Mouse (Mus musculus) liver, embryonic 16.5 days (tissue): Measurements from ENCODE around the gene Jam2. TPM values are rescaled to one million over a fixed set of nuclear protein-coding genes. Genes with fewer than 3 reads are reported as not detected.

Experiments used
- ATAC-seq: fragments of 200-750 bp; cut with Nextera tagmentation; 2 replicates; pipeline ENCODE4 v1.8.0; 2017; ENCODE audit warnings: low read depth, mild to moderate bottlenecking, moderate number of reproducible peaks, moderate library complexity
- H3K27ac ChIP-seq: fragments of 300-500 bp; sonication (generic); 2 replicates; pipeline ENCODE4 v1.5.1; 2014; ENCODE audit warnings: mild to moderate bottlenecking, low read length
- H3K27me3 ChIP-seq: fragments of 300-500 bp; sonication (generic); 2 replicates; pipeline ENCODE4 v1.6.1; 2014; ENCODE audit warnings: low read depth, low read length, mixed read lengths; ENCODE audit not compliant: control insufficient read depth, insufficient read depth
- H3K36me3 ChIP-seq: fragments of 300-500 bp; sonication (generic); 2 replicates; pipeline ENCODE4 v1.6.1; 2014; ENCODE audit warnings: mild to moderate bottlenecking; ENCODE audit not compliant: control insufficient read depth, insufficient read depth
- H3K4me1 ChIP-seq: fragments of 300-500 bp; sonication (generic); 2 replicates; pipeline ENCODE4 v1.6.1; 2014; ENCODE audit warnings: low read depth, low read length, mixed read lengths; ENCODE audit not compliant: control insufficient read depth
- H3K4me2 ChIP-seq: fragments of 300-500 bp; sonication (generic); 2 replicates; pipeline ENCODE4 v1.6.1; 2014; ENCODE audit warnings: low read depth, low read length, mixed read lengths
- H3K4me3 ChIP-seq: fragments of 300-500 bp; sonication (generic); 2 replicates; pipeline ENCODE4 v1.5.1; 2014; ENCODE audit warnings: low read depth, mild to moderate bottlenecking, low read length
- H3K9ac ChIP-seq: fragments of 300-500 bp; sonication (generic); 2 replicates; pipeline ENCODE4 v1.6.1; 2014; ENCODE audit warnings: low read depth, low read length
- H3K9me3 ChIP-seq: fragments of 300-500 bp; sonication (generic); replicated peaks from 2 replicates; pipeline ENCODE4 v1.6.1; 2016; ENCODE audit warnings: low read length; ENCODE audit not compliant: control insufficient read depth
- WGBS: fragments of 180-500 bp; shearing (Covaris S2); extraction: QIAGEN DNeasy Blood & Tissue Kit; methylation state at CpG from one replicate; pipeline ENCODE4 v1.1.7; 2014; ENCODE audit not compliant: insufficient replicate concordance; 5-methylcytosine and 5-hydroxymethylcytosine counted together
- polyA plus RNA-seq: library from polyadenylated mRNA; unstranded; fragments of >200 nt; fragmentation: Nextera tagmentation; extraction: Ambion mirVana; gene quantifications from 2 replicates; pipeline ENCODE4 v1.2.1, GENCODE M21; 2015

Gene Jam2
- 2.6 and 2.7 TPM in 2 replicates for polyA plus RNA-seq

GRCm38 (mm10) chr16:84774003-84774703 lies at the start of gene Jam2:
Gene Jam2, plus strand, starts transcription at chr16:84774123.
- H3K4me3 ChIP-seq, result peak within 1 kb of the TSS; percentile 59
- peak; percentile 63 for ATAC-seq
- H3K27ac ChIP-seq, result no peak within 1 kb of the TSS
- H3K9me3 ChIP-seq, result no peaks in the 10 kb centered on the region
- WGBS, result under 1% methylated on average over 43 of the region's 43 CpGs
- no peaks in the 10 kb centered on the region for H3K4me1 ChIP-seq
- H3K27me3 ChIP-seq, result peaks cover 27% of the 10 kb centered on the region
- peak within 1 kb of the TSS; percentile 72 for H3K4me2 ChIP-seq
- peak within 1 kb of the TSS; percentile 33 for H3K9ac ChIP-seq
- no peaks in the 10 kb centered on the region for H3K36me3 ChIP-seq

- WGBS, result 0% methylated on average over 15 of the region's 15 CpGs
- ATAC-seq, result peak; percentile 25
These were observed 39.1 kb upstream of the Jam2 start for GRCm38 (mm10) chr16:84734806-84735165.

GRCm38 (mm10) chr16:84735166-84736105 lies 38.5 kb upstream of the Jam2 start, which contains the start of gene Mrpl39:
Gene Mrpl39, minus strand, starts transcription at chr16:84735742.
- H3K4me3 ChIP-seq, result peak within 1 kb of the TSS; percentile 81
- WGBS, result under 1% methylated on average over 60 of the region's 66 CpGs
- peak within 1 kb of the TSS; percentile 69 for H3K9ac ChIP-seq
- H3K4me2 ChIP-seq, result peak within 1 kb of the TSS; percentile 83
- H3K9me3 ChIP-seq, result no peaks in the 10 kb centered on the region
- ATAC-seq, result peak; percentile 98
- peaks cover 5% of the 10 kb centered on the region for H3K4me1 ChIP-seq
- H3K36me3 ChIP-seq, result no peaks in the 10 kb centered on the region
- no peaks in the 10 kb centered on the region for H3K27me3 ChIP-seq
- H3K27ac ChIP-seq, result peak within 1 kb of the TSS; percentile 29; the same call in 1 of the 2 replicates

More at GRCm38 (mm10) chr16:84734806-84735165, 39.1 kb upstream of the Jam2 start:
- peaks cover 5% of the 10 kb centered on the region for H3K4me1 ChIP-seq
- peak overlapping the region; percentile 81 for H3K4me3 ChIP-seq
- no peak overlapping the region for H3K27ac ChIP-seq
- H3K27me3 ChIP-seq, result no peaks in the 10 kb centered on the region
- peak overlapping the region; percentile 83 for H3K4me2 ChIP-seq
- peaks cover 3% of the 10 kb centered on the region for H3K36me3 ChIP-seq
- H3K9me3 ChIP-seq, result no peaks in the 10 kb centered on the region
- H3K9ac ChIP-seq, result peak overlapping the region; percentile 69

GRCm38 (mm10) chr16:84737358-84737757 lies 36.6 kb upstream of the Jam2 start:
- H3K9ac ChIP-seq, result no peak overlapping the region
- no peaks in the 10 kb centered on the region for H3K9me3 ChIP-seq
- H3K27me3 ChIP-seq, result no peaks in the 10 kb centered on the region
- H3K4me2 ChIP-seq, result no peak overlapping the region
- no peaks in the 10 kb centered on the region for H3K36me3 ChIP-seq
- 64% methylated on average over 3 of the region's 3 CpGs for WGBS
- H3K4me1 ChIP-seq, result peaks cover 5% of the 10 kb centered on the region
- no peak overlapping the region for H3K27ac ChIP-seq
- H3K4me3 ChIP-seq, result no peak overlapping the region
- no peak for ATAC-seq

- 59% methylated on average over 10 of the region's 10 CpGs for WGBS
These were observed 29.0 kb upstream of the Jam2 start for GRCm38 (mm10) chr16:84744703-84745490.

GRCm38 (mm10) chr16:84745721-84746306 lies 28.1 kb upstream of the Jam2 start:
- ATAC-seq, result peak; percentile 65; the same call in 1 of the 2 replicates
- H3K27ac ChIP-seq, result no peak overlapping the region
- no peaks in the 10 kb centered on the region for H3K36me3 ChIP-seq
- no peak overlapping the region for H3K4me3 ChIP-seq
- WGBS, result 50% methylated on average over 6 of the region's 6 CpGs
- H3K27me3 ChIP-seq, result no peaks in the 10 kb centered on the region
- H3K9ac ChIP-seq, result no peak overlapping the region
- no peaks in the 10 kb centered on the region for H3K4me1 ChIP-seq
- no peaks in the 10 kb centered on the region for H3K9me3 ChIP-seq
- no peak overlapping the region for H3K4me2 ChIP-seq

More at GRCm38 (mm10) chr16:84744703-84745490, 29.0 kb upstream of the Jam2 start:
- ATAC-seq, result no peak
- Histone ChIP-seq H3K9ac (no peak overlapping the region), H3K9me3 (no peaks in the 10 kb centered on the region), H3K27me3 (no peaks in the 10 kb centered on the region), H3K36me3 (no peaks in the 10 kb centered on the region), H3K4me3 (no peak overlapping the region), H3K27ac (no peak overlapping the region), H3K4me1 (no peaks in the 10 kb centered on the region), H3K4me2 (no peak overlapping the region)

GRCm38 (mm10) chr16:84767956-84768355 lies 6.0 kb upstream of the Jam2 start:
- Histone ChIP-seq H3K4me1 (no peaks in the 10 kb centered on the region), H3K4me2 (no peak overlapping the region), H3K9me3 (no peaks in the 10 kb centered on the region), H3K4me3 (no peak overlapping the region), H3K27ac (no peak overlapping the region), H3K27me3 (peaks cover 1% of the 10 kb centered on the region), H3K9ac (no peak overlapping the region), H3K36me3 (no peaks in the 10 kb centered on the region)
- no peak for ATAC-seq
- 58% methylated on average over 8 of the region's 8 CpGs for WGBS

- H3K9me3 ChIP-seq, result no peaks in the 10 kb centered on the region
- no peak overlapping the region for H3K4me3 ChIP-seq
- H3K4me1 ChIP-seq, result no peaks in the 10 kb centered on the region
- WGBS, result 54% methylated on average over 4 of the region's 4 CpGs
- H3K36me3 ChIP-seq, result no peaks in the 10 kb centered on the region
- H3K4me2 ChIP-seq, result no peak overlapping the region
- no peak overlapping the region for H3K27ac ChIP-seq
- H3K9ac ChIP-seq, result no peak overlapping the region
- ATAC-seq, result no peak
- H3K27me3 ChIP-seq, result peaks cover 13% of the 10 kb centered on the region
These were observed 4.7 kb upstream of the Jam2 start for GRCm38 (mm10) chr16:84769182-84769581.
